Mouse (Mus musculus): Measurements from ENCODE around the gene Trmt2a. TPM values are rescaled to one million over a fixed set of nuclear protein-coding genes. Genes with fewer than 3 reads are reported as not detected.

The Trmt2a gene
- polyA plus RNA-seq, 1 experiment from 2014 or later, result 35.4 TPM

GRCm38 (mm10) chr16:18252736-18253135 is 4.3 kb downstream of the Trmt2a start:
- Histone ChIP-seq H3K36me3 (ENCODE audit: control insufficient read depth, insufficient read depth, low read length) (peaks cover 29% of the 10 kb centered on the region), H3K9me3 (ENCODE audit: control insufficient read depth, low read length) (no peaks in the 10 kb centered on the region), H3K9ac (ENCODE audit: low read length) (no peak overlapping the region), H3K27ac (replicated peaks) (no peak overlapping the region), H3K4me2 (replicated peaks; ENCODE audit: low read depth) (no peak overlapping the region), H3K4me3 (ENCODE audit: low read depth, low read length) (no peak overlapping the region), H3K27me3 (ENCODE audit: control insufficient read depth, insufficient read depth, low read length) (no peaks in the 10 kb centered on the region), H3K4me1 (replicated peaks; ENCODE audit: control insufficient read depth, insufficient read depth) (0 out of 2 replicates have a peak, but pooled peaks cover 5% of the 10 kb centered on the region)
- DNase-seq (ENCODE audit: low spot score) (no peak), ATAC-seq (ENCODE audit: low FRiP score, low TSS enrichment) (no peak)
- WGBS, result 82% methylated on average over 6 of the region's 6 CpGs
- TF ChIP-seq CTCF (IDR thresholded peaks at IDR 0.05; ENCODE audit: low read depth) (no peak), EP300 (optimal IDR thresholded peaks at IDR 0.05) (no peak)

- H3K9me3 ChIP-seq (ENCODE audit: control insufficient read depth, low read length), result no peaks in the 10 kb centered on the region
These were observed 5.4 kb downstream of the Trmt2a start for GRCm38 (mm10) chr16:18253866-18254265.

GRCm38 (mm10) chr16:18258221-18258620 is 9.7 kb downstream of the Trmt2a start, which contains the start of gene Gm49776:
Gene Gm49776 (minus strand): TSS chr16:18258321.
- TF ChIP-seq EP300 (optimal IDR thresholded peaks at IDR 0.05) (no peak), CTCF (IDR thresholded peaks at IDR 0.05; ENCODE audit: low read depth) (no peak)
- ATAC-seq (ENCODE audit: low FRiP score, low TSS enrichment), result no peak
- H3K9me3 ChIP-seq (ENCODE audit: control insufficient read depth, low read length), result no peaks in the 10 kb centered on the region
- no peak within 1 kb of the TSS for H3K27ac ChIP-seq (replicated peaks)
- no peaks in the 10 kb centered on the region for H3K27me3 ChIP-seq (ENCODE audit: control insufficient read depth, insufficient read depth, low read length)
- peaks cover 39% of the 10 kb centered on the region; the same call in 1 of the 2 replicates for H3K36me3 ChIP-seq (ENCODE audit: control insufficient read depth, insufficient read depth, low read length)
- DNase-seq (ENCODE audit: low spot score), result no peak
- H3K4me2 ChIP-seq (replicated peaks; ENCODE audit: low read depth), result no peak within 1 kb of the TSS
- H3K4me1 ChIP-seq (replicated peaks; ENCODE audit: control insufficient read depth, insufficient read depth), result no peaks in the 10 kb centered on the region
- no peak within 1 kb of the TSS for H3K9ac ChIP-seq (ENCODE audit: low read length)
- WGBS, result 94% methylated on average over 2 of the region's 2 CpGs
- no peak within 1 kb of the TSS for H3K4me3 ChIP-seq (ENCODE audit: low read depth, low read length)

More at GRCm38 (mm10) chr16:18253866-18254265, 5.4 kb downstream of the Trmt2a start:
- no peak overlapping the region for H3K4me2 ChIP-seq (replicated peaks; ENCODE audit: low read depth)
- ATAC-seq (ENCODE audit: low FRiP score, low TSS enrichment) (no peak), DNase-seq (ENCODE audit: low spot score) (no peak)
- 0 out of 2 replicates have a peak, but pooled peaks cover 5% of the 10 kb centered on the region for H3K4me1 ChIP-seq (replicated peaks; ENCODE audit: control insufficient read depth, insufficient read depth)
- H3K27me3 ChIP-seq (ENCODE audit: control insufficient read depth, insufficient read depth, low read length), result no peaks in the 10 kb centered on the region
- H3K9ac ChIP-seq (ENCODE audit: low read length), result no peak overlapping the region
- TF ChIP-seq EP300 (optimal IDR thresholded peaks at IDR 0.05), result no peak
- no peak for TF ChIP-seq CTCF (IDR thresholded peaks at IDR 0.05; ENCODE audit: low read depth)
- peaks cover 34% of the 10 kb centered on the region for H3K36me3 ChIP-seq (ENCODE audit: control insufficient read depth, insufficient read depth, low read length)
- 64% methylated on average over 1 of the region's 1 CpGs for WGBS
- no peak overlapping the region for H3K27ac ChIP-seq (replicated peaks)
- H3K4me3 ChIP-seq (ENCODE audit: low read depth, low read length), result no peak overlapping the region

GRCm38 (mm10) chr16:18265024-18265423 is 16.5 kb downstream of the Trmt2a start:
- WGBS, result 76% methylated on average over 2 of the region's 2 CpGs
- peaks cover 14% of the 10 kb centered on the region for H3K36me3 ChIP-seq (ENCODE audit: control insufficient read depth, insufficient read depth, low read length)

GRCm38 (mm10) chr16:18268182-18268581 is 19.7 kb downstream of the Trmt2a start:
- H3K27me3 ChIP-seq (ENCODE audit: control insufficient read depth, insufficient read depth, low read length), result no peaks in the 10 kb centered on the region
- H3K4me3 ChIP-seq (ENCODE audit: low read depth, low read length), result no peak overlapping the region
- 75% methylated on average over 5 of the region's 5 CpGs for WGBS
- no peak for TF ChIP-seq EP300 (optimal IDR thresholded peaks at IDR 0.05)
- peak; percentile 58 for TF ChIP-seq CTCF (IDR thresholded peaks at IDR 0.05; ENCODE audit: low read depth)
- no peaks in the 10 kb centered on the region for H3K4me1 ChIP-seq (replicated peaks; ENCODE audit: control insufficient read depth, insufficient read depth)
- H3K4me2 ChIP-seq (replicated peaks; ENCODE audit: low read depth), result no peak overlapping the region
- no peak for ATAC-seq (ENCODE audit: low FRiP score, low TSS enrichment)
- H3K36me3 ChIP-seq (ENCODE audit: control insufficient read depth, insufficient read depth, low read length), result peaks cover 13% of the 10 kb centered on the region
- no peak for DNase-seq (ENCODE audit: low spot score)
- H3K9me3 ChIP-seq (ENCODE audit: control insufficient read depth, low read length), result no peaks in the 10 kb centered on the region
- H3K9ac ChIP-seq (ENCODE audit: low read length), result no peak overlapping the region
- H3K27ac ChIP-seq (replicated peaks), result no peak overlapping the region

More at GRCm38 (mm10) chr16:18265024-18265423, 16.5 kb downstream of the Trmt2a start:
- no peaks in the 10 kb centered on the region for H3K27me3 ChIP-seq (ENCODE audit: control insufficient read depth, insufficient read depth, low read length)
- H3K4me1 ChIP-seq (replicated peaks; ENCODE audit: control insufficient read depth, insufficient read depth), result no peaks in the 10 kb centered on the region
- no peak overlapping the region for H3K27ac ChIP-seq (replicated peaks)
- no peak for DNase-seq (ENCODE audit: low spot score)
- TF ChIP-seq CTCF (IDR thresholded peaks at IDR 0.05; ENCODE audit: low read depth) (no peak), EP300 (optimal IDR thresholded peaks at IDR 0.05) (no peak)
- no peak overlapping the region for H3K9ac ChIP-seq (ENCODE audit: low read length)
- H3K9me3 ChIP-seq (ENCODE audit: control insufficient read depth, low read length), result no peaks in the 10 kb centered on the region
- no peak for ATAC-seq (ENCODE audit: low FRiP score, low TSS enrichment)
- H3K4me3 ChIP-seq (ENCODE audit: low read depth, low read length), result no peak overlapping the region
- H3K4me2 ChIP-seq (replicated peaks; ENCODE audit: low read depth), result no peak overlapping the region

- Histone ChIP-seq H3K4me2 (replicated peaks; ENCODE audit: low read depth) (no peak overlapping the region), H3K27ac (replicated peaks) (no peak overlapping the region), H3K9me3 (ENCODE audit: control insufficient read depth, low read length) (no peaks in the 10 kb centered on the region), H3K9ac (ENCODE audit: low read length) (no peak overlapping the region), H3K27me3 (ENCODE audit: control insufficient read depth, insufficient read depth, low read length) (no peaks in the 10 kb centered on the region), H3K4me3 (ENCODE audit: low read depth, low read length) (no peak overlapping the region), H3K4me1 (replicated peaks; ENCODE audit: control insufficient read depth, insufficient read depth) (no peaks in the 10 kb centered on the region), H3K36me3 (ENCODE audit: control insufficient read depth, insufficient read depth, low read length) (peaks cover 41% of the 10 kb centered on the region)
- DNase-seq (ENCODE audit: low spot score) (no peak), ATAC-seq (ENCODE audit: low FRiP score, low TSS enrichment) (no peak)
- TF ChIP-seq CTCF (IDR thresholded peaks at IDR 0.05; ENCODE audit: low read depth) (no peak), EP300 (optimal IDR thresholded peaks at IDR 0.05) (no peak)
- 78% methylated on average over 2 of the region's 2 CpGs for WGBS
These were observed 26.7 kb downstream of the Trmt2a start for GRCm38 (mm10) chr16:18275166-18275565.

Measured in stomach, postnatal 0 days (tissue).